Mouse (Mus musculus) forebrain, postnatal 0 days (tissue): Measurements from ENCODE around the gene Tnfrsf8. TPM values are rescaled to one million over a fixed set of nuclear protein-coding genes. Genes with fewer than 3 reads are reported as not detected.

Experiments used
- ATAC-seq: fragments of 200-750 bp; cut with Nextera tagmentation; 2 replicates; pipeline ENCODE4 v1.8.0; 2017; ENCODE audit warnings: mild to moderate bottlenecking, moderate library complexity
- DNase-seq: peaks from one replicate; pipeline ENCODE4 v3.0.0-alpha.2; 2015
- H3K27ac ChIP-seq: fragments of 300-500 bp; sonication (generic); 2 replicates; pipeline ENCODE4 v1.5.1; 2014; ENCODE audit warnings: low read depth, mild to moderate bottlenecking, antibody characterized with exemption, low read length, moderate library complexity, mixed read lengths
- H3K27me3 ChIP-seq: fragments of 300-500 bp; sonication (generic); 2 replicates; pipeline ENCODE4 v1.6.1; 2014; ENCODE audit warnings: mild to moderate bottlenecking, low read length, mixed read lengths; ENCODE audit not compliant: insufficient read depth
- H3K36me3 ChIP-seq: fragments of 300-500 bp; sonication (generic); 2 replicates; pipeline ENCODE4 v1.6.1; 2014; ENCODE audit warnings: mild to moderate bottlenecking, moderate library complexity; ENCODE audit not compliant: insufficient read depth
- H3K4me1 ChIP-seq: fragments of 300-500 bp; sonication (generic); 2 replicates; pipeline ENCODE4 v1.6.1; 2014; ENCODE audit warnings: antibody characterized with exemption; ENCODE audit not compliant: insufficient read depth
- H3K4me2 ChIP-seq: fragments of 300-500 bp; sonication (generic); 2 replicates; pipeline ENCODE4 v1.6.1; 2014; ENCODE audit warnings: low read depth, mild to moderate bottlenecking, moderate library complexity
- H3K4me3 ChIP-seq: fragments of 300-500 bp; sonication (generic); 2 replicates; pipeline ENCODE4 v1.5.1; 2014; ENCODE audit warnings: low read depth, low read length, mixed read lengths
- H3K9ac ChIP-seq: fragments of 300-500 bp; sonication (generic); 2 replicates; pipeline ENCODE4 v1.6.1; 2014; ENCODE audit warnings: mild to moderate bottlenecking
- H3K9me3 ChIP-seq: fragments of 300-500 bp; sonication (generic); 2 replicates; pipeline ENCODE4 v1.6.1; 2016; ENCODE audit warnings: low read length
- CTCF ChIP-seq: sonication (generic); IDR thresholded peaks from 2 replicates; pipeline ENCODE4 v1.5.1; 2016; ENCODE audit warnings: antibody characterized with exemption, control low read depth, low read depth
- WGBS: fragments of 180-500 bp; shearing (Covaris S2); extraction: QIAGEN DNeasy Blood & Tissue Kit; methylation state at CpG from one replicate; pipeline ENCODE4 v1.1.7; 2014; 5-methylcytosine and 5-hydroxymethylcytosine counted together
- polyA plus RNA-seq: library from polyadenylated mRNA; unstranded; fragments of >200 nt; fragmentation: Nextera tagmentation; extraction: Ambion mirVana; gene quantifications from 2 replicates; pipeline ENCODE4 v1.2.1, GENCODE M21; 2015
- total RNA-seq: library from RNA; depleted of rRNA; stranded (reverse); fragments of >200 nt; gene quantifications from 2 replicates; pipeline ENCODE4 v1.2.3, GENCODE M21; 2014

The Tnfrsf8 gene
- total and polyA plus RNA-seq, 2 experiments from 2014 or later, result 1.5 to 3.3 TPM

- ATAC-seq (no peak), DNase-seq (no peak)
- Histone ChIP-seq H3K9me3 (0 out of 2 replicates have a peak, but pooled peaks cover 3% of the 10 kb centered on the region), H3K27me3 (no peaks in the 10 kb centered on the region), H3K36me3 (no peaks in the 10 kb centered on the region), H3K9ac (no peak overlapping the region), H3K4me3 (no peak overlapping the region), H3K4me1 (no peaks in the 10 kb centered on the region), H3K4me2 (no peak overlapping the region), H3K27ac (no peak overlapping the region)
- 91% methylated on average over 5 of the region's 5 CpGs for WGBS
- TF ChIP-seq CTCF, result no peak
These were observed 7.2 kb upstream of the Tnfrsf8 start for GRCm38 (mm10) chr4:145322211-145322610.

GRCm38 (mm10) chr4:145320624-145321023 lies 5.7 kb upstream of the Tnfrsf8 start:
- DNase-seq (no peak), ATAC-seq (no peak)
- Histone ChIP-seq H3K4me2 (no peak overlapping the region), H3K9me3 (0 out of 2 replicates have a peak, but pooled peaks cover 3% of the 10 kb centered on the region), H3K27ac (no peak overlapping the region), H3K4me1 (no peaks in the 10 kb centered on the region), H3K4me3 (no peak overlapping the region), H3K36me3 (no peaks in the 10 kb centered on the region), H3K9ac (no peak overlapping the region), H3K27me3 (no peaks in the 10 kb centered on the region)
- no peak for TF ChIP-seq CTCF
- 82% methylated on average over 4 of the region's 4 CpGs for WGBS

- no peaks in the 10 kb centered on the region for H3K27me3 ChIP-seq
- DNase-seq (no peak), ATAC-seq (no peak)
- no peak overlapping the region for H3K4me3 ChIP-seq
- 66% methylated on average over 4 of the region's 4 CpGs for WGBS
- H3K27ac ChIP-seq, result no peak overlapping the region
- H3K9ac ChIP-seq, result no peak overlapping the region
- 0 out of 2 replicates have a peak, but pooled peaks cover 3% of the 10 kb centered on the region for H3K9me3 ChIP-seq
- H3K4me1 ChIP-seq, result no peaks in the 10 kb centered on the region
- no peaks in the 10 kb centered on the region for H3K36me3 ChIP-seq
- TF ChIP-seq CTCF, result no peak
- H3K4me2 ChIP-seq, result no peak overlapping the region
These were observed 4.6 kb upstream of the Tnfrsf8 start for GRCm38 (mm10) chr4:145319274-145320226.

- ATAC-seq, result no peak
- Histone ChIP-seq H3K4me1 (no peaks in the 10 kb centered on the region), H3K27me3 (no peaks in the 10 kb centered on the region), H3K36me3 (no peaks in the 10 kb centered on the region), H3K4me2 (no peak overlapping the region), H3K4me3 (no peak overlapping the region), H3K9me3 (0 out of 2 replicates have a peak, but pooled peaks cover 3% of the 10 kb centered on the region), H3K27ac (no peak overlapping the region), H3K9ac (no peak overlapping the region)
- DNase-seq, result no peak
- TF ChIP-seq CTCF, result no peak
- WGBS, result 77% methylated on average over 5 of the region's 5 CpGs
These were observed 1.7 kb upstream of the Tnfrsf8 start for GRCm38 (mm10) chr4:145316708-145317107.

GRCm38 (mm10) chr4:145313966-145314365 lies 998 bp downstream of the Tnfrsf8 start:
- no peak overlapping the region for H3K4me2 ChIP-seq
- no peaks in the 10 kb centered on the region for H3K9me3 ChIP-seq
- DNase-seq (no peak), ATAC-seq (no peak)
- no peak for TF ChIP-seq CTCF
- no peak overlapping the region for H3K9ac ChIP-seq
- no peaks in the 10 kb centered on the region for H3K4me1 ChIP-seq
- H3K27ac ChIP-seq, result no peak overlapping the region
- H3K4me3 ChIP-seq, result no peak overlapping the region
- 91% methylated on average over 4 of the region's 4 CpGs for WGBS
- no peaks in the 10 kb centered on the region for H3K27me3 ChIP-seq
- H3K36me3 ChIP-seq, result no peaks in the 10 kb centered on the region

- Histone ChIP-seq H3K4me3 (no peak overlapping the region), H3K9ac (no peak overlapping the region), H3K27ac (no peak overlapping the region), H3K36me3 (no peaks in the 10 kb centered on the region), H3K9me3 (no peaks in the 10 kb centered on the region), H3K4me2 (no peak overlapping the region), H3K4me1 (no peaks in the 10 kb centered on the region), H3K27me3 (no peaks in the 10 kb centered on the region)
- no peak for TF ChIP-seq CTCF
- ATAC-seq (no peak), DNase-seq (no peak)
- 86% methylated on average over 3 of the region's 3 CpGs for WGBS
These were observed 1.7 kb downstream of the Tnfrsf8 start for GRCm38 (mm10) chr4:145313256-145313655.

- Histone ChIP-seq H3K9ac (no peak overlapping the region), H3K27me3 (no peaks in the 10 kb centered on the region), H3K4me1 (no peaks in the 10 kb centered on the region), H3K4me3 (no peak overlapping the region), H3K9me3 (no peaks in the 10 kb centered on the region), H3K4me2 (no peak overlapping the region), H3K27ac (no peak overlapping the region), H3K36me3 (no peaks in the 10 kb centered on the region)
- no peak for TF ChIP-seq CTCF
- ATAC-seq (no peak), DNase-seq (no peak)
- 79% methylated on average over 7 of the region's 7 CpGs for WGBS
These were observed 2.4 kb downstream of the Tnfrsf8 start for GRCm38 (mm10) chr4:145312530-145312929.
